Mouse (Mus musculus): Measurements from ENCODE around the gene Taar7e. TPM values are rescaled to one million over a fixed set of nuclear protein-coding genes. Genes with fewer than 3 reads are reported as not detected.

Taar7e gene
- polyA plus RNA-seq (2015; fragmentation: Nextera tagmentation; extraction: Ambion mirVana), result not detected in 2 replicates

GRCm38 (mm10) chr10:24037314-24037713 lies at the start of gene Taar7e:
TSS of gene Taar7e (plus strand) at chr10:24037614.

GRCm38 (mm10) chr10:23993381-23993780 lies 44.0 kb upstream of the Taar7e start, which contains the start of gene Taar7a:
TSS of gene Taar7a (minus strand) at chr10:23993481.

GRCm38 (mm10) chr10:23999639-24000038 lies 37.8 kb upstream of the Taar7e start, which contains the start of gene Taar7b:
TSS of gene Taar7b (plus strand) at chr10:23999939.

GRCm38 (mm10) chr10:24026922-24027321 lies 10.5 kb upstream of the Taar7e start, which contains the start of gene Taar7d:
TSS of gene Taar7d (plus strand) at chr10:24027222.

GRCm38 (mm10) chr10:24049210-24049609 lies 11.8 kb downstream of the Taar7e start, which contains the start of gene Taar7f:
TSS of gene Taar7f (plus strand) at chr10:24049510.

GRCm38 (mm10) chr10:24076200-24076599 lies 38.8 kb downstream of the Taar7e start, which contains the start of gene Taar8a:
TSS of gene Taar8a (plus strand) at chr10:24076500.

Other genes starting within 250 kb of the Taar7e start
- gene Slc18b1, start 240.6 kb upstream of the Taar7e start, polyA plus RNA-seq (2015; fragmentation: Nextera tagmentation; extraction: Ambion mirVana), result 2.1 and 2.2 TPM in 2 replicates
- gene Vnn3, start 186.2 kb upstream of the Taar7e start, polyA plus RNA-seq (2015; fragmentation: Nextera tagmentation; extraction: Ambion mirVana), result 2.8 and 3.0 TPM in 2 replicates
- gene Vnn1, start 142.9 kb upstream of the Taar7e start, polyA plus RNA-seq (2015; fragmentation: Nextera tagmentation; extraction: Ambion mirVana), result 0.97 and 1.1 TPM in 2 replicates
- gene Taar1, start 117.3 kb upstream of the Taar7e start, polyA plus RNA-seq (2015; fragmentation: Nextera tagmentation; extraction: Ambion mirVana), result not detected in 2 replicates
- not detected in 2 replicates for gene Taar2, start 99.0 kb upstream of the Taar7e start, polyA plus RNA-seq (2015; fragmentation: Nextera tagmentation; extraction: Ambion mirVana)
- not detected in 2 replicates for gene Taar3, start 88.1 kb upstream of the Taar7e start, polyA plus RNA-seq (2015; fragmentation: Nextera tagmentation; extraction: Ambion mirVana)
- not detected in 2 replicates for gene Taar4, start 77.1 kb upstream of the Taar7e start, polyA plus RNA-seq (2015; fragmentation: Nextera tagmentation; extraction: Ambion mirVana)
- not detected in 2 replicates for gene Taar5, start 66.9 kb upstream of the Taar7e start, polyA plus RNA-seq (2015; fragmentation: Nextera tagmentation; extraction: Ambion mirVana)
- gene Taar6, start 52.0 kb upstream of the Taar7e start, polyA plus RNA-seq (2015; fragmentation: Nextera tagmentation; extraction: Ambion mirVana), result not detected in 2 replicates
- not detected in 2 replicates for gene Taar7a, start 44.1 kb upstream of the Taar7e start, polyA plus RNA-seq (2015; fragmentation: Nextera tagmentation; extraction: Ambion mirVana)
- gene Taar7b, start 37.7 kb upstream of the Taar7e start, polyA plus RNA-seq (2015; fragmentation: Nextera tagmentation; extraction: Ambion mirVana), result not detected in 2 replicates
- not detected in 2 replicates for gene Taar7d, start 10.4 kb upstream of the Taar7e start, polyA plus RNA-seq (2015; fragmentation: Nextera tagmentation; extraction: Ambion mirVana)
- not detected in 2 replicates for gene Taar7f, start 11.9 kb downstream of the Taar7e start, polyA plus RNA-seq (2015; fragmentation: Nextera tagmentation; extraction: Ambion mirVana)
- gene Taar8a, start 38.9 kb downstream of the Taar7e start, polyA plus RNA-seq (2015; fragmentation: Nextera tagmentation; extraction: Ambion mirVana), result not detected in 2 replicates
- not detected in 2 replicates for gene Taar8b, start 54.7 kb downstream of the Taar7e start, polyA plus RNA-seq (2015; fragmentation: Nextera tagmentation; extraction: Ambion mirVana)
- gene Taar8c, start 64.3 kb downstream of the Taar7e start, polyA plus RNA-seq (2015; fragmentation: Nextera tagmentation; extraction: Ambion mirVana), result not detected in 2 replicates
- gene Taar9, start 71.9 kb downstream of the Taar7e start, polyA plus RNA-seq (2015; fragmentation: Nextera tagmentation; extraction: Ambion mirVana), result not detected in 2 replicates
- 33.8 and 42.4 TPM in 2 replicates for gene Stx7, start 111.7 kb downstream of the Taar7e start, polyA plus RNA-seq (2015; fragmentation: Nextera tagmentation; extraction: Ambion mirVana)
- gene Moxd1, start 185.9 kb downstream of the Taar7e start, polyA plus RNA-seq (2015; fragmentation: Nextera tagmentation; extraction: Ambion mirVana), result 0.35 and 0.61 TPM in 2 replicates